Mouse (Mus musculus): ENCODE measurements around the gene Onecut1. TPM values are rescaled to one million over a fixed set of nuclear protein-coding genes. Genes with fewer than 3 reads are reported as not detected.

The Onecut1 gene
- polyA plus RNA-seq (2014; fragmentation: Illumina TruSeq; extraction: RNeasy Lipid Tissue Mini Kit (QIAGEN cat#74804); ENCODE audit: low read depth, low replicate concordance), result not detected

DNA sequence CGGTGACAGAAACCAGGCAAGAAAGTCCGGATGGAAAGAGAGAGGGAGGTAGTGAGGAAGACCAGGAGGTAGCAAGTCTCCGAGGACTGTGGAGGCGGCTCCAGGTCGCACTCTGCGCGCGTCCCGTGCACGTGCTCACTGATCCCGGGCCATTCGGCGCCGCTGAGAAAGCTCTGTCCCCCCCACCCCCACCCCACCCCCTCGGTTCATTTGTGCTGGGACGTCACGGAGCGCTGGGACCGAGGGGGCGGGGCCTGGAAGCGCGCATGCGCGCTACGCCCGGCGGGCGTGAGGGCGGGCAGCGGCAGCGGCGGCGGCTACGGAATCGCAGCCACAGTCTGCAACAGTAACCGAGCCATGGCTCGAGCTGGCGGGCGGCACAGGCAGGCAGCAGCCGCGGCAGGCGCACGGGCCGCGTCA lies at the start of gene Onecut1:
Gene Onecut1, plus strand, starts transcription at position 361 of the 420 bp plus-strand sequence.

Other genes with a start within 250 kb of the Onecut1 start
- gene Fam214a, start 91.0 kb downstream of the Onecut1 start, polyA plus RNA-seq (2014; fragmentation: Illumina TruSeq; extraction: RNeasy Lipid Tissue Mini Kit (QIAGEN cat#74804); ENCODE audit: low read depth, low replicate concordance), result 67.8 TPM
- 494 TPM for gene Arpp19, start 175.7 kb downstream of the Onecut1 start, polyA plus RNA-seq (2014; fragmentation: Illumina TruSeq; extraction: RNeasy Lipid Tissue Mini Kit (QIAGEN cat#74804); ENCODE audit: low read depth, low replicate concordance)
- 85.2 TPM for gene Myo5a, start 209.1 kb downstream of the Onecut1 start, polyA plus RNA-seq (2014; fragmentation: Illumina TruSeq; extraction: RNeasy Lipid Tissue Mini Kit (QIAGEN cat#74804); ENCODE audit: low read depth, low replicate concordance)